Mouse (Mus musculus) midbrain, embryonic 15.5 days (tissue): ENCODE measurements around the gene Pold3. TPM values are rescaled to one million over a fixed set of nuclear protein-coding genes. Genes with fewer than 3 reads are reported as not detected.

Source experiments
- ATAC-seq: fragments of 200-750 bp; cut with Nextera tagmentation; replicated peaks from 2 replicates; pipeline ENCODE4 v1.8.0; 2017; ENCODE audit warnings: moderate TSS enrichment
- H3K27ac ChIP-seq: fragments of 300-500 bp; sonication (generic); 2 replicates; pipeline ENCODE4 v1.5.1; 2015; ENCODE audit warnings: mild to moderate bottlenecking, inconsistent platforms
- H3K27me3 ChIP-seq: fragments of 300-500 bp; sonication (generic); replicated peaks from 2 replicates; pipeline ENCODE4 v1.6.1; 2015; ENCODE audit warnings: inconsistent platforms
- H3K36me3 ChIP-seq: fragments of 300-500 bp; sonication (generic); replicated peaks from 2 replicates; pipeline ENCODE4 v1.6.1; 2015; ENCODE audit warnings: inconsistent platforms
- H3K4me1 ChIP-seq: fragments of 300-500 bp; sonication (generic); 2 replicates; pipeline ENCODE4 v1.6.1; 2015; ENCODE audit warnings: inconsistent platforms
- H3K4me2 ChIP-seq: fragments of 300-500 bp; sonication (generic); 2 replicates; pipeline ENCODE4 v1.6.1; 2015; ENCODE audit warnings: inconsistent platforms, mild to moderate bottlenecking, moderate library complexity
- H3K4me3 ChIP-seq: fragments of 300-500 bp; sonication (generic); 2 replicates; pipeline ENCODE4 v1.5.1; 2015; ENCODE audit warnings: mild to moderate bottlenecking, inconsistent platforms
- H3K9ac ChIP-seq: fragments of 300-500 bp; sonication (generic); 2 replicates; pipeline ENCODE4 v1.6.1; 2015; ENCODE audit warnings: mild to moderate bottlenecking, inconsistent platforms
- H3K9me3 ChIP-seq: fragments of 300-500 bp; sonication (generic); 2 replicates; pipeline ENCODE4 v1.6.1; 2016; ENCODE audit warnings: inconsistent platforms
- WGBS: fragments of 180-500 bp; shearing (Covaris S2); methylation state at CpG from one replicate; pipeline ENCODE4 v1.1.7; 2015; ENCODE audit warnings: mixed read lengths; 5-methylcytosine and 5-hydroxymethylcytosine counted together
- polyA plus RNA-seq: library from polyadenylated mRNA; unstranded; fragments of >200 nt; fragmentation: Nextera tagmentation; extraction: Ambion mirVana; gene quantifications from 2 replicates; pipeline ENCODE4 v1.2.1, GENCODE M21; 2015

Gene Pold3
- polyA plus RNA-seq, 1 experiment from 2014 or later, result 53.8 TPM

DNA sequence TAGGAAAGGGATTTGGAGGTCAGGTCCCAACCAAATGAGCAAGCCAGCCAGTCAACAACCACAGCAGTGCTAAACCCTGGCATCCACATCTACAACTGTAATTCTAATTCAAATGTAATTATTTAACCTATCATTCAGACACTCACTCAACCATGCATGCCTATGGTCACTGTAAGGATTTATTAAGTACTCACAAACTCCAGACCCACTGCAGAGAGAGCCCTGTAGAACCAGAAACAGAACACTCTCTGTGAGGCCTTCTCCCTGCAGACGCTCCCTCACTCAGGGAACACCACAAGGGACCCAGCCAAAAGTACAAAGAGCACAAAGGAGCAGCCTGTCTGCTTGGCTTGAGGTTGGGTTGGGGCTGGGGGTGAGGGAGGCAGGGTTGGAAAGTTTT lies 11.0 kb upstream of the Pold3 start:
- Histone ChIP-seq H3K9me3 (no peaks in the 10 kb centered on the region), H3K9ac (no peak overlapping the region), H3K4me3 (no peak overlapping the region), H3K27me3 (no peaks in the 10 kb centered on the region), H3K36me3 (no peaks in the 10 kb centered on the region), H3K27ac (no peak overlapping the region), H3K4me1 (no peaks in the 10 kb centered on the region), H3K4me2 (no peak overlapping the region)
- WGBS, result 70% methylated on average over 1 of the region's 1 CpGs
- no peak for ATAC-seq

GRCm38 (mm10) chr7:100130592-100130991 lies 9.2 kb upstream of the Pold3 start:
- ATAC-seq, result no peak
- 80% methylated on average over 6 of the region's 6 CpGs for WGBS

GRCm38 (mm10) chr7:100128262-100129041 lies 7.1 kb upstream of the Pold3 start:
- H3K9me3 ChIP-seq, result no peaks in the 10 kb centered on the region
- H3K4me1 ChIP-seq, result no peaks in the 10 kb centered on the region
- no peak for ATAC-seq
- 92% methylated on average over 7 of the region's 7 CpGs for WGBS
- H3K36me3 ChIP-seq, result no peaks in the 10 kb centered on the region
- no peak overlapping the region for H3K9ac ChIP-seq
- no peak overlapping the region for H3K27ac ChIP-seq
- no peak overlapping the region for H3K4me3 ChIP-seq
- no peak overlapping the region for H3K4me2 ChIP-seq
- no peaks in the 10 kb centered on the region for H3K27me3 ChIP-seq

More at GRCm38 (mm10) chr7:100130592-100130991, 9.2 kb upstream of the Pold3 start:
- no peaks in the 10 kb centered on the region for H3K27me3 ChIP-seq
- no peak overlapping the region for H3K4me2 ChIP-seq
- H3K9me3 ChIP-seq, result no peaks in the 10 kb centered on the region
- no peaks in the 10 kb centered on the region for H3K4me1 ChIP-seq
- H3K4me3 ChIP-seq, result no peak overlapping the region
- H3K27ac ChIP-seq, result no peak overlapping the region
- no peak overlapping the region for H3K9ac ChIP-seq
- H3K36me3 ChIP-seq, result no peaks in the 10 kb centered on the region

DNA sequence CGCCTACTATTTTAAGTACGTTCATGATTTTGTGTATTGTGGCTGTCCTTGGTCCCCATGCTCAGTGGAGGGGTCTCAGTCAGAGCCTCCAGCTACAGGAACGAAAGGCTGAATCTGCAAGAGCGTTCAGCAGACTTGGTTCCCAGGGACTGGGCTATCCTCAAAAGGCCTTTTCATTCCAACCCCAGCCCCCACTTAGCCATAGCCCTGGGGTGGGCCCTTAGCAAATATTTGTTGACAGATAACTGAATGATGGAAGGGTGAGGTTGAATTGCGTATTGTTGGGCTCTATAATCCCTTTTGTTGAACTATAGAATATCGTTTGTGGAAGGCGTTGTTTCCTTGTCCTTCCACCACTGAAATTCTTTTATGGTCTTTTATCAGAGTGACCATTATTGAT lies 5.1 kb upstream of the Pold3 start:
- no peaks in the 10 kb centered on the region for H3K9me3 ChIP-seq
- no peak overlapping the region for H3K4me2 ChIP-seq
- H3K4me1 ChIP-seq, result peaks cover 7% of the 10 kb centered on the region; the same call in 1 of the 2 replicates
- no peak for ATAC-seq
- WGBS, result 79% methylated on average over 7 of the region's 7 CpGs
- no peak overlapping the region for H3K9ac ChIP-seq
- H3K27ac ChIP-seq, result no peak overlapping the region
- no peaks in the 10 kb centered on the region for H3K36me3 ChIP-seq
- H3K27me3 ChIP-seq, result no peaks in the 10 kb centered on the region
- H3K4me3 ChIP-seq, result no peak overlapping the region

DNA sequence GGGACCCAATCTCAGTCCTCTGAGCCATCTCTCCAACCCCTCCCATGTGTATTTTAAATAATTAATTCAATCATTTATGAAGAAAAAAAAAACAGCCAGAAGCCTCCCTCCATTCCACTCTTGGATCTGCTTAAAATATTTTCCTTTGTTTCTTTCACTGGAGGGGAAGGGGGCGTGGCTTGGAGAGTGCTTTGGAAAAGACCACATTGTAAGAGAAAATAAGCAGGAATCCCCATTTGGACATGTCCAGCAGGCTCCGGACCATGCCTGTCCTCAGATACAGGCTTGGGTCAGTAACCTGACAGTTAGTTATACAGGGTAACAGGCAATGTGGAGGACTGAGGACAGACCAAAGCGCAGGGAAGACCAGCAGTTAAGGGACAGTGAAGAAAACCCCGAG lies 3.8 kb upstream of the Pold3 start:
- H3K4me1 ChIP-seq, result peaks cover 12% of the 10 kb centered on the region
- ATAC-seq, result no peak
- no peaks in the 10 kb centered on the region for H3K27me3 ChIP-seq
- no peak overlapping the region for H3K4me2 ChIP-seq
- no peak overlapping the region for H3K9ac ChIP-seq
- H3K27ac ChIP-seq, result no peak overlapping the region
- H3K9me3 ChIP-seq, result no peaks in the 10 kb centered on the region
- H3K36me3 ChIP-seq, result no peaks in the 10 kb centered on the region
- no peak overlapping the region for H3K4me3 ChIP-seq
- WGBS, result 72% methylated on average over 4 of the region's 4 CpGs

GRCm38 (mm10) chr7:100124211-100124610 lies 2.8 kb upstream of the Pold3 start:
- Histone ChIP-seq H3K9ac (no peak overlapping the region), H3K4me1 (peaks cover 19% of the 10 kb centered on the region), H3K27me3 (no peaks in the 10 kb centered on the region), H3K36me3 (no peaks in the 10 kb centered on the region; the same call in 1 of the 2 replicates), H3K27ac (no peak overlapping the region), H3K4me3 (no peak overlapping the region), H3K4me2 (no peak overlapping the region), H3K9me3 (no peaks in the 10 kb centered on the region)
- no peak for ATAC-seq
- WGBS, result 84% methylated on average over 2 of the region's 2 CpGs

- H3K27ac ChIP-seq, result no peak overlapping the region
- no peak overlapping the region for H3K9ac ChIP-seq
- peaks cover 21% of the 10 kb centered on the region for H3K4me1 ChIP-seq
- H3K9me3 ChIP-seq, result no peaks in the 10 kb centered on the region
- no peak overlapping the region for H3K4me3 ChIP-seq
- H3K36me3 ChIP-seq, result peaks cover 3% of the 10 kb centered on the region; the same call in 1 of the 2 replicates
- WGBS, result 63% methylated on average over 6 of the region's 6 CpGs
- H3K27me3 ChIP-seq, result no peaks in the 10 kb centered on the region
- no peak for ATAC-seq
- H3K4me2 ChIP-seq, result no peak overlapping the region
These were observed 2.1 kb upstream of the Pold3 start for GRCm38 (mm10) chr7:100123486-100123885.

DNA sequence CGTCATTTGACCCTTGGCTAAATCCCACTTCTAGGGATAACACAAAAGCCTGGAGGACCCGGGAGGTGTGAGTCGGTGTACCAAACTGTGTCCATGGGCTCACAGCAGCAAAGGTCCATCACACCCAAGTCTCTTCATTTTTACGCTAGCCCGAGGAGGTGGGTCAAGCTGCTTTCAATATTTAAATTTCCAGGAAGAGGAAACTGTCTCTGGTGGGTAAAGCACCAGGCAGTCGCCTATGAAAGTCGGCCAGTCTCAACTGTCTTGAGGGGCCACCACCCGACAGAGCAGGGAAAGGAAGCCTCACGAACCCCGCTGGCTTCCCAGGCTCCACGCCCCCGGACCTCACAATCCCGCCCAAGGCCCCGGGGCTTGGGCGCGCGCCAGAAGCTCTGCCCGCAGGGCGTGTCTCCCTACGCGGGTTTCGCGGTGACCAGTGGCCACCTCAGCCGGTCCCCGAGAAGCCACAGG lies 539 bp downstream of the Pold3 start:
- under 1% methylated on average over 25 of the region's 25 CpGs for WGBS
- H3K36me3 ChIP-seq, result peaks cover 8% of the 10 kb centered on the region; the same call in 1 of the 2 replicates
- peaks cover 21% of the 10 kb centered on the region for H3K4me1 ChIP-seq
- H3K4me2 ChIP-seq, result peak overlapping the region; percentile 63
- peak overlapping the region; percentile 91 for H3K4me3 ChIP-seq
- peak overlapping the region; percentile 84 for H3K27ac ChIP-seq
- no peaks in the 10 kb centered on the region for H3K27me3 ChIP-seq
- peak; percentile 68 for ATAC-seq
- peak overlapping the region; percentile 87 for H3K9ac ChIP-seq
- no peaks in the 10 kb centered on the region for H3K9me3 ChIP-seq

- Histone ChIP-seq H3K9me3 (no peaks in the 10 kb centered on the region), H3K27ac (no peak overlapping the region), H3K4me3 (no peak overlapping the region), H3K27me3 (no peaks in the 10 kb centered on the region), H3K9ac (no peak overlapping the region), H3K4me1 (0 out of 2 replicates have a peak, but pooled peaks cover 3% of the 10 kb centered on the region), H3K4me2 (no peak overlapping the region), H3K36me3 (peaks cover 22% of the 10 kb centered on the region)
- WGBS, result 89% methylated on average over 6 of the region's 6 CpGs
- ATAC-seq, result no peak
These were observed 7.1 kb downstream of the Pold3 start for GRCm38 (mm10) chr7:100114279-100114678.

GRCm38 (mm10) chr7:100113821-100114220 lies 7.5 kb downstream of the Pold3 start:
- WGBS, result 77% methylated on average over 7 of the region's 7 CpGs
- Histone ChIP-seq H3K4me3 (no peak overlapping the region), H3K4me1 (no peaks in the 10 kb centered on the region), H3K27me3 (no peaks in the 10 kb centered on the region), H3K4me2 (no peak overlapping the region), H3K9me3 (no peaks in the 10 kb centered on the region), H3K27ac (no peak overlapping the region), H3K9ac (no peak overlapping the region), H3K36me3 (peaks cover 19% of the 10 kb centered on the region)
- ATAC-seq, result no peak

GRCm38 (mm10) chr7:100111506-100111905 lies 9.9 kb downstream of the Pold3 start:
- no peak overlapping the region for H3K4me2 ChIP-seq
- no peak for ATAC-seq
- peaks cover 24% of the 10 kb centered on the region for H3K36me3 ChIP-seq
- no peak overlapping the region for H3K4me3 ChIP-seq
- no peak overlapping the region for H3K27ac ChIP-seq
- no peak overlapping the region for H3K9ac ChIP-seq
- H3K9me3 ChIP-seq, result no peaks in the 10 kb centered on the region
- 77% methylated on average over 10 of the region's 10 CpGs for WGBS
- H3K27me3 ChIP-seq, result no peaks in the 10 kb centered on the region
- no peaks in the 10 kb centered on the region for H3K4me1 ChIP-seq

DNA sequence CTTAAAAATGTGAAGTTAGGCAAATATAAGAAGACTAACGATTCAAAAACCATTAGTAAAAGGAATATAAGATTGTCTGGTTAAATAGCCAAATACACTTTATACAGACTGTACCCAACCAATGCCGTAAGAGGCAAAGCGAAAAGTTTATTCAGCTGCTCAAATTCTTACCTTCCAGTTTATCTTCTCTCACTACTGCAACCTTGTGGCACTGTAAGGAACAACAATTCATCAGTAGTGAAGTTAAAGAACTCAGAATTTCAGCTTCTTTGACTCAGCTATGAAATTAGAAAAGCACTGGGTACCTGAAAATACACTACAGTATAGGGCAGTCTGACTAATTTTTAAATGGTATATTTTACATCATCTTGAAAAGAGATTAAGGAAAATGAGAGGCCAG lies 13.0 kb downstream of the Pold3 start:
- Histone ChIP-seq H3K4me2 (no peak overlapping the region), H3K27me3 (no peaks in the 10 kb centered on the region), H3K4me1 (no peaks in the 10 kb centered on the region), H3K4me3 (no peak overlapping the region), H3K9me3 (no peaks in the 10 kb centered on the region), H3K9ac (no peak overlapping the region), H3K27ac (no peak overlapping the region), H3K36me3 (peaks cover 32% of the 10 kb centered on the region)
- WGBS, result 76% methylated on average over 3 of the region's 3 CpGs
- no peak for ATAC-seq

- no peak overlapping the region for H3K27ac ChIP-seq
- no peak overlapping the region for H3K4me2 ChIP-seq
- H3K9me3 ChIP-seq, result no peaks in the 10 kb centered on the region
- H3K9ac ChIP-seq, result no peak overlapping the region
- H3K36me3 ChIP-seq, result peaks cover 49% of the 10 kb centered on the region
- no peaks in the 10 kb centered on the region for H3K27me3 ChIP-seq
- no peak overlapping the region for H3K4me3 ChIP-seq
- ATAC-seq, result no peak
- H3K4me1 ChIP-seq, result no peaks in the 10 kb centered on the region
- 96% methylated on average over 4 of the region's 4 CpGs for WGBS
These were observed 16.7 kb downstream of the Pold3 start for GRCm38 (mm10) chr7:100104677-100105076.
